Comparison of ENCODE assay signal across 11 mouse cellular contexts in the genomic region with DNA sequence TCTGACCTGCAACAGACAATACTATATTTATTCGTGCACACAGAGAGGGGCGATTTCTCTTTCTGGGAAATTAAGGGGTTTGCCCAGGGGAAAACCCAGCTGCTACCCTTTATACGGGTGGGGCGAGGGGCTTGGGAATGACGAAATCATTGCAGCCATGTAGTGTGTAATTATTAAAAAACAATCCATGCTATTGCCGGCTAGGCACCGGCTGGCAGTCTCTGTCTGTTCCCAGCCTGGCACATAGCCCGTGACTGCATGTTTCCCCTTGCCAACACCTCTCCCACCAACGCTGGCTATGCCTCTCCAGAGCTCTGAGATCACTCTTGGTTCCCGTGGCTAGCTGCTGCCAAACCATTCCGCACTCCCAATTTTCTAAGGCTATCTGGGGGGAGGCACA. TPM values are rescaled to one million over a fixed set of nuclear protein-coding genes. Genes with fewer than 3 reads are reported as not detected.
DNase-seq lines count a peak whose midpoint lies in the region; ATAC-seq and TF ChIP-seq lines count a peak whose summit lies in the region.
"Had no signal": no experiment of that assay in that cellular context is flagged by ENCODE, and none has a peak within 500 bp of the region (broad histone marks: within the 10 kb centered on the region; RNA-seq: fewer than 3 reads in every experiment).

No protein-coding gene starts in this region.

- no peak overlapping the region for H3K27ac ChIP-seq in neural tube, embryonic 13.5 days (replicated peaks)
- no peak overlapping the region for H3K27ac ChIP-seq in neural tube, embryonic 15.5 days (replicated peaks)
- no peak overlapping the region for H3K27ac ChIP-seq in hindbrain, postnatal 0 days
- H3K27ac ChIP-seq: macrophage; neural tube, embryonic 12.5 days had no signal

- no peak overlapping the region for H3K4me3 ChIP-seq in neural tube, embryonic 13.5 days
- no peak overlapping the region for H3K4me3 ChIP-seq in neural tube, embryonic 15.5 days (replicated peaks)
- no peak overlapping the region for H3K4me3 ChIP-seq in hindbrain, postnatal 0 days (ENCODE audit: low read length)
- H3K4me3 ChIP-seq: neural tube, embryonic 12.5 days had no signal

- no peak overlapping the region for H3K4me2 ChIP-seq in neural tube, embryonic 13.5 days
- H3K4me2 ChIP-seq in neural tube, embryonic 15.5 days = no peak overlapping the region
- H3K4me2 ChIP-seq in hindbrain, postnatal 0 days (ENCODE audit: low read depth, low read length) = peak overlapping the region; percentile 21; the same call in 1 of the 2 replicates
- H3K4me2 ChIP-seq: liver, embryonic 11.5 days; neural tube, embryonic 12.5 days had no signal

- no peaks in the 10 kb centered on the region for H3K9me3 ChIP-seq in neural tube, embryonic 13.5 days
- H3K9me3 ChIP-seq in neural tube, embryonic 15.5 days (replicated peaks) = no peaks in the 10 kb centered on the region
- H3K9me3 ChIP-seq in hindbrain, postnatal 0 days (ENCODE audit: low read length) = no peaks in the 10 kb centered on the region
- H3K9me3 ChIP-seq: neural tube, embryonic 12.5 days had no signal

- 78% methylated on average over 11 of the region's 11 CpGs for WGBS in neural tube, embryonic 13.5 days
- 70% methylated on average over 11 of the region's 11 CpGs for whole genome bisulfite sequencing in neural tube, embryonic 15.5 days
- 43% methylated on average over 11 of the region's 11 CpGs for WGBS in hindbrain, postnatal 0 days

- DNase-seq in frontal cortex, postnatal 10 days (ENCODE audit: low spot score in 2 of 2) = peak; percentile 6 to 16
- peak; percentile 72 for DNase-seq in hindbrain, postnatal 0 days (ENCODE audit: low spot score)
- DNase-seq in telencephalon, adult 2 months (ENCODE audit: low read depth, low spot score) = peak; percentile 3
- DNase-seq in lung, postnatal 25 days (ENCODE audit: low spot score) = no peak
- DNase-seq: spleen, adult 18-20 months had no signal

- TF ChIP-seq CTCF in hindbrain, postnatal 0 days (IDR thresholded peaks at IDR 0.05; ENCODE audit: low read depth) = no peak

- no peak for ATAC-seq in frontal cortex, adult (ENCODE audit: low TSS enrichment)
- ATAC-seq in neural tube, embryonic 13.5 days (ENCODE audit: low read depth) = peak; percentile 59
- ATAC-seq in neural tube, embryonic 15.5 days (ENCODE audit: low FRiP score) = no peak
- ATAC-seq in hindbrain, postnatal 0 days = peak; percentile 58

- H3K27me3 ChIP-seq in neural tube, embryonic 13.5 days = no peaks in the 10 kb centered on the region
- no peaks in the 10 kb centered on the region for H3K27me3 ChIP-seq in neural tube, embryonic 15.5 days (replicated peaks)
- H3K27me3 ChIP-seq in hindbrain, postnatal 0 days (ENCODE audit: insufficient read depth, low read length) = no peaks in the 10 kb centered on the region
- H3K27me3 ChIP-seq: neural tube, embryonic 12.5 days had no signal

- H3K36me3 ChIP-seq in neural tube, embryonic 13.5 days = no peaks in the 10 kb centered on the region
- H3K36me3 ChIP-seq in neural tube, embryonic 15.5 days = no peaks in the 10 kb centered on the region
- H3K36me3 ChIP-seq in hindbrain, postnatal 0 days (ENCODE audit: insufficient read depth, low read length) = no peaks in the 10 kb centered on the region
- H3K36me3 ChIP-seq: neural tube, embryonic 12.5 days had no signal

- H3K4me1 ChIP-seq in neural tube, embryonic 13.5 days (replicated peaks) = no peaks in the 10 kb centered on the region
- H3K4me1 ChIP-seq in neural tube, embryonic 15.5 days = no peaks in the 10 kb centered on the region
- no peaks in the 10 kb centered on the region for H3K4me1 ChIP-seq in hindbrain, postnatal 0 days (ENCODE audit: insufficient read depth, low read length)
- H3K4me1 ChIP-seq: neural tube, embryonic 12.5 days had no signal

- no peak overlapping the region for H3K9ac ChIP-seq in neural tube, embryonic 13.5 days
- H3K9ac ChIP-seq in neural tube, embryonic 15.5 days (replicated peaks) = no peak overlapping the region
- no peak overlapping the region for H3K9ac ChIP-seq in hindbrain, postnatal 0 days (replicated peaks; ENCODE audit: low read length)
- H3K9ac ChIP-seq: neural tube, embryonic 12.5 days had no signal

RNA-seq across cellular contexts. Expression of a gene that starts 15.6 kb away (rescaled TPM):
- polyA plus RNA-seq in neural tube, embryonic 13.5 days (2015; fragmentation: Nextera tagmentation; extraction: Ambion mirVana) = 35.6 and 52.3 TPM in 2 replicates
- 26.2 and 48.7 TPM in 2 replicates for polyA plus RNA-seq in neural tube, embryonic 15.5 days (2015; fragmentation: Nextera tagmentation; extraction: Ambion mirVana)
- total RNA-seq in hindbrain, postnatal 0 days (2014; rRNA removed) = 88.2 and 112 TPM in 2 replicates
- polyA plus RNA-seq in hindbrain, postnatal 0 days (2015; fragmentation: Nextera tagmentation; extraction: Ambion mirVana) = 16.6 and 19.8 TPM in 2 replicates

RNA-seq across cellular contexts. Expression of a gene that starts 39.5 kb away (rescaled TPM):
- polyA plus RNA-seq in neural tube, embryonic 13.5 days (2015; fragmentation: Nextera tagmentation; extraction: Ambion mirVana) = 26.3 and 27.3 TPM in 2 replicates
- 24.2 and 26.0 TPM in 2 replicates for polyA plus RNA-seq in neural tube, embryonic 15.5 days (2015; fragmentation: Nextera tagmentation; extraction: Ambion mirVana)
- 18.8 and 27.7 TPM in 2 replicates for total RNA-seq in hindbrain, postnatal 0 days (2014; rRNA removed)
- polyA plus RNA-seq in hindbrain, postnatal 0 days (2015; fragmentation: Nextera tagmentation; extraction: Ambion mirVana) = 27.6 and 28.0 TPM in 2 replicates

Comparison
In these comparisons a context has a peak if more than half of its experiments do, and no peak if none do; other contexts are left out.
1. ATAC-seq: peak in neural tube, embryonic 13.5 days (single experiment) and hindbrain, postnatal 0 days (single experiment); none in frontal cortex, adult (single experiment) and neural tube, embryonic 15.5 days (single experiment).